Mouse (Mus musculus): ENCODE results near the gene Fh1. TPM values are rescaled to one million over a fixed set of nuclear protein-coding genes. Genes with fewer than 3 reads are reported as not detected.

Gene Fh1
- polyA plus RNA-seq (2014; fragmentation: Nextera tagmentation; extraction: Ambion mirVana) = 206 and 229 TPM in 2 replicates

- peaks cover 9% of the 10 kb centered on the region for H3K4me1 ChIP-seq (ENCODE audit: control insufficient read depth, insufficient read depth, low read length)
- no peaks in the 10 kb centered on the region for H3K36me3 ChIP-seq (ENCODE audit: control insufficient read depth, insufficient read depth, low read length)
- no peaks in the 10 kb centered on the region for H3K9me3 ChIP-seq (replicated peaks; ENCODE audit: control insufficient read depth, low read length)
- H3K4me3 ChIP-seq (ENCODE audit: low read depth, low read length) = peak within 1 kb of the TSS; percentile 86
- H3K9ac ChIP-seq (ENCODE audit: low read depth, low read length) = peak within 1 kb of the TSS; percentile 90
- WGBS (ENCODE audit: insufficient replicate concordance) = under 1% methylated on average over 58 of the region's 58 CpGs
- peak within 1 kb of the TSS; percentile 80 for H3K27ac ChIP-seq (ENCODE audit: low read depth, low read length)
- peak; percentile 100 for ATAC-seq (replicated peaks; ENCODE audit: insufficient number of reproducible peaks, low FRiP score, low TSS enrichment)
- H3K4me2 ChIP-seq = peak within 1 kb of the TSS; percentile 82
- H3K27me3 ChIP-seq (ENCODE audit: control insufficient read depth, insufficient read depth, low read length) = no peaks in the 10 kb centered on the region
Observed at GRCm38 (mm10) chr1:175625257-175625879, at the start of gene Fh1. TSS of gene Fh1 (minus strand) at chr1:175625635.

GRCm38 (mm10) chr1:175675116-175675515 is 49.7 kb upstream of the Fh1 start:
- H3K36me3 ChIP-seq (ENCODE audit: control insufficient read depth, insufficient read depth, low read length) = no peaks in the 10 kb centered on the region
- no peak for ATAC-seq (replicated peaks; ENCODE audit: insufficient number of reproducible peaks, low FRiP score, low TSS enrichment)
- WGBS (ENCODE audit: insufficient replicate concordance) = 78% methylated on average over 6 of the region's 6 CpGs

GRCm38 (mm10) chr1:175673563-175674325 is 48.3 kb upstream of the Fh1 start:
- Histone ChIP-seq H3K4me2 (no peak overlapping the region), H3K9ac (ENCODE audit: low read depth, low read length) (no peak overlapping the region), H3K27me3 (ENCODE audit: control insufficient read depth, insufficient read depth, low read length) (no peaks in the 10 kb centered on the region), H3K4me3 (ENCODE audit: low read depth, low read length) (no peak overlapping the region), H3K4me1 (ENCODE audit: control insufficient read depth, insufficient read depth, low read length) (no peaks in the 10 kb centered on the region), H3K36me3 (ENCODE audit: control insufficient read depth, insufficient read depth, low read length) (no peaks in the 10 kb centered on the region), H3K9me3 (replicated peaks; ENCODE audit: control insufficient read depth, low read length) (no peaks in the 10 kb centered on the region), H3K27ac (ENCODE audit: low read depth, low read length) (no peak overlapping the region)
- 82% methylated on average over 7 of the region's 7 CpGs for WGBS (ENCODE audit: insufficient replicate concordance)
- no peak for ATAC-seq (replicated peaks; ENCODE audit: insufficient number of reproducible peaks, low FRiP score, low TSS enrichment)

More at GRCm38 (mm10) chr1:175675116-175675515, 49.7 kb upstream of the Fh1 start:
- no peaks in the 10 kb centered on the region for H3K9me3 ChIP-seq (replicated peaks; ENCODE audit: control insufficient read depth, low read length)
- H3K9ac ChIP-seq (ENCODE audit: low read depth, low read length) = no peak overlapping the region
- no peak overlapping the region for H3K27ac ChIP-seq (ENCODE audit: low read depth, low read length)
- no peaks in the 10 kb centered on the region for H3K27me3 ChIP-seq (ENCODE audit: control insufficient read depth, insufficient read depth, low read length)
- no peak overlapping the region for H3K4me2 ChIP-seq
- H3K4me3 ChIP-seq (ENCODE audit: low read depth, low read length) = no peak overlapping the region
- H3K4me1 ChIP-seq (ENCODE audit: control insufficient read depth, insufficient read depth, low read length) = no peaks in the 10 kb centered on the region

GRCm38 (mm10) chr1:175671626-175672025 is 46.2 kb upstream of the Fh1 start:
- Histone ChIP-seq H3K36me3 (ENCODE audit: control insufficient read depth, insufficient read depth, low read length) (no peaks in the 10 kb centered on the region), H3K9me3 (replicated peaks; ENCODE audit: control insufficient read depth, low read length) (no peaks in the 10 kb centered on the region), H3K27me3 (ENCODE audit: control insufficient read depth, insufficient read depth, low read length) (no peaks in the 10 kb centered on the region), H3K4me3 (ENCODE audit: low read depth, low read length) (no peak overlapping the region), H3K4me2 (no peak overlapping the region), H3K4me1 (ENCODE audit: control insufficient read depth, insufficient read depth, low read length) (no peaks in the 10 kb centered on the region), H3K27ac (ENCODE audit: low read depth, low read length) (no peak overlapping the region), H3K9ac (ENCODE audit: low read depth, low read length) (no peak overlapping the region)
- 17% methylated on average over 1 of the region's 1 CpGs for WGBS (ENCODE audit: insufficient replicate concordance)
- ATAC-seq (replicated peaks; ENCODE audit: insufficient number of reproducible peaks, low FRiP score, low TSS enrichment) = no peak

GRCm38 (mm10) chr1:175670042-175670441 is 44.6 kb upstream of the Fh1 start:
- H3K36me3 ChIP-seq (ENCODE audit: control insufficient read depth, insufficient read depth, low read length) = no peaks in the 10 kb centered on the region
- 80% methylated on average over 7 of the region's 7 CpGs for WGBS (ENCODE audit: insufficient replicate concordance)
- ATAC-seq (replicated peaks; ENCODE audit: insufficient number of reproducible peaks, low FRiP score, low TSS enrichment) = no peak

GRCm38 (mm10) chr1:175669456-175669855 is 44.0 kb upstream of the Fh1 start:
- no peaks in the 10 kb centered on the region for H3K4me1 ChIP-seq (ENCODE audit: control insufficient read depth, insufficient read depth, low read length)
- H3K9ac ChIP-seq (ENCODE audit: low read depth, low read length) = no peak overlapping the region
- no peaks in the 10 kb centered on the region for H3K9me3 ChIP-seq (replicated peaks; ENCODE audit: control insufficient read depth, low read length)
- no peaks in the 10 kb centered on the region for H3K27me3 ChIP-seq (ENCODE audit: control insufficient read depth, insufficient read depth, low read length)
- H3K4me2 ChIP-seq = no peak overlapping the region
- H3K36me3 ChIP-seq (ENCODE audit: control insufficient read depth, insufficient read depth, low read length) = no peaks in the 10 kb centered on the region
- no peak for ATAC-seq (replicated peaks; ENCODE audit: insufficient number of reproducible peaks, low FRiP score, low TSS enrichment)
- H3K4me3 ChIP-seq (ENCODE audit: low read depth, low read length) = no peak overlapping the region
- 90% methylated on average over 3 of the region's 3 CpGs for WGBS (ENCODE audit: insufficient replicate concordance)
- H3K27ac ChIP-seq (ENCODE audit: low read depth, low read length) = no peak overlapping the region

More at GRCm38 (mm10) chr1:175670042-175670441, 44.6 kb upstream of the Fh1 start:
- Histone ChIP-seq H3K4me1 (ENCODE audit: control insufficient read depth, insufficient read depth, low read length) (no peaks in the 10 kb centered on the region), H3K9ac (ENCODE audit: low read depth, low read length) (no peak overlapping the region), H3K4me2 (no peak overlapping the region), H3K9me3 (replicated peaks; ENCODE audit: control insufficient read depth, low read length) (no peaks in the 10 kb centered on the region), H3K27me3 (ENCODE audit: control insufficient read depth, insufficient read depth, low read length) (no peaks in the 10 kb centered on the region), H3K27ac (ENCODE audit: low read depth, low read length) (no peak overlapping the region), H3K4me3 (ENCODE audit: low read depth, low read length) (no peak overlapping the region)

GRCm38 (mm10) chr1:175668666-175669405 is 43.4 kb upstream of the Fh1 start:
- WGBS (ENCODE audit: insufficient replicate concordance) = 68% methylated on average over 5 of the region's 5 CpGs
- 0 out of 2 replicates have a peak, but pooled peaks have one; percentile 33 for ATAC-seq (replicated peaks; ENCODE audit: insufficient number of reproducible peaks, low FRiP score, low TSS enrichment)

GRCm38 (mm10) chr1:175659900-175660299 is 34.5 kb upstream of the Fh1 start:
- WGBS (ENCODE audit: insufficient replicate concordance) = 84% methylated on average over 4 of the region's 4 CpGs
- Histone ChIP-seq H3K9me3 (replicated peaks; ENCODE audit: control insufficient read depth, low read length) (no peaks in the 10 kb centered on the region), H3K4me2 (no peak overlapping the region), H3K9ac (ENCODE audit: low read depth, low read length) (no peak overlapping the region), H3K4me1 (ENCODE audit: control insufficient read depth, insufficient read depth, low read length) (no peaks in the 10 kb centered on the region), H3K27me3 (ENCODE audit: control insufficient read depth, insufficient read depth, low read length) (no peaks in the 10 kb centered on the region), H3K27ac (ENCODE audit: low read depth, low read length) (no peak overlapping the region), H3K4me3 (ENCODE audit: low read depth, low read length) (no peak overlapping the region), H3K36me3 (ENCODE audit: control insufficient read depth, insufficient read depth, low read length) (no peaks in the 10 kb centered on the region)
- ATAC-seq (replicated peaks; ENCODE audit: insufficient number of reproducible peaks, low FRiP score, low TSS enrichment) = no peak

More at GRCm38 (mm10) chr1:175668666-175669405, 43.4 kb upstream of the Fh1 start:
- no peak overlapping the region for H3K9ac ChIP-seq (ENCODE audit: low read depth, low read length)
- H3K4me3 ChIP-seq (ENCODE audit: low read depth, low read length) = no peak overlapping the region
- H3K4me2 ChIP-seq = no peak overlapping the region
- H3K27me3 ChIP-seq (ENCODE audit: control insufficient read depth, insufficient read depth, low read length) = no peaks in the 10 kb centered on the region
- H3K27ac ChIP-seq (ENCODE audit: low read depth, low read length) = no peak overlapping the region
- H3K36me3 ChIP-seq (ENCODE audit: control insufficient read depth, insufficient read depth, low read length) = no peaks in the 10 kb centered on the region
- no peaks in the 10 kb centered on the region for H3K9me3 ChIP-seq (replicated peaks; ENCODE audit: control insufficient read depth, low read length)
- H3K4me1 ChIP-seq (ENCODE audit: control insufficient read depth, insufficient read depth, low read length) = no peaks in the 10 kb centered on the region
